Mouse (Mus musculus): Measurements from ENCODE around the gene Nxn.

DNA sequence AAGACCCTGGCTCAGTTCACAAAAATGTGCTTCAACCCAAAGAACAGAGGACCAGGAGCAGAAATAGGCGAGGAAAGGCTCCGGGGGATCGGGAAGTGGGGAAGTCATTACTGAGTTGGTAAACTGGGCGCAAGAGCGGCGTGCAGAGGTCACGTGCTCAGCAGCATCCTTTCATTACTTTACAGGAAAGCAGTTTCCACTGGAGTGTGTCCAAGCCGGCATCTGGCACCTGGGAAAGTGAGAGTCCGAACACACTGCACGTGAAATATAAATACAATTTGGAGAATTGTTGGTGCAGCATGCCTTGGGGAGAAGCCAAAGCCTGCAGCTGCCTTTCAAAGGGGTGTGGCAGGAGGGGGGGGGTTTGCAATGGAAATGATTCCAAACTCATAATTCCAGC, 2.5 kb upstream of the Nxn start:
- no peak for TF ChIP-seq POLR2A (IDR thresholded peaks at IDR 0.05; ENCODE audit: insufficient read depth, low read length)
- no peak for TF ChIP-seq CTCF (IDR thresholded peaks at IDR 0.05; ENCODE audit: low read depth, low read length)

Measured in ES-Bruce4 (cell line).